Mouse (Mus musculus) lung, embryonic 16.5 days (tissue): ENCODE measurements around the gene Ssr4. TPM values are rescaled to one million over a fixed set of nuclear protein-coding genes. Genes with fewer than 3 reads are reported as not detected.
"Not testable (repeated sequence)": the region's sequence is repeated elsewhere in the genome, so short reads cannot be mapped to it uniquely, and the experiment has no call there.

Source experiments
- ATAC-seq: fragments of 200-750 bp; cut with Nextera tagmentation; 2 replicates; pipeline ENCODE4 v1.8.0; 2017; ENCODE audit warnings: low read depth, mild to moderate bottlenecking, moderate library complexity
- H3K27ac ChIP-seq: fragments of 300-500 bp; sonication (generic); 2 replicates; pipeline ENCODE4 v1.5.1; 2014; ENCODE audit warnings: mild to moderate bottlenecking, control low read depth, low read length
- H3K27me3 ChIP-seq: fragments of 300-500 bp; sonication (generic); 2 replicates; pipeline ENCODE4 v1.6.1; 2014; ENCODE audit warnings: low read depth, low read length, mixed read lengths; ENCODE audit not compliant: control insufficient read depth, insufficient read depth
- H3K36me3 ChIP-seq: fragments of 300-500 bp; sonication (generic); 2 replicates; pipeline ENCODE4 v1.6.1; 2014; ENCODE audit warnings: low read length; ENCODE audit not compliant: control insufficient read depth, insufficient read depth
- H3K4me1 ChIP-seq: fragments of 300-500 bp; sonication (generic); replicated peaks from 2 replicates; pipeline ENCODE4 v1.6.1; 2014; ENCODE audit warnings: low read length, mixed read lengths; ENCODE audit not compliant: control insufficient read depth, insufficient read depth
- H3K4me2 ChIP-seq: fragments of 300-500 bp; sonication (generic); 2 replicates; pipeline ENCODE4 v1.6.1; 2014; ENCODE audit warnings: low read depth, low read length, control low read depth
- H3K4me3 ChIP-seq: fragments of 300-500 bp; sonication (generic); 2 replicates; pipeline ENCODE4 v1.5.1; 2014; ENCODE audit warnings: mild to moderate bottlenecking, low read length, control low read depth
- H3K9ac ChIP-seq: fragments of 300-500 bp; sonication (generic); 2 replicates; pipeline ENCODE4 v1.6.1; 2014; ENCODE audit warnings: low read length, control low read depth
- H3K9me3 ChIP-seq: fragments of 300-500 bp; sonication (generic); 2 replicates; pipeline ENCODE4 v1.6.1; 2016; ENCODE audit warnings: low read length; ENCODE audit not compliant: control insufficient read depth
- WGBS: fragments of 180-500 bp; shearing (Covaris S2); extraction: QIAGEN DNeasy Blood & Tissue Kit; methylation state at CpG from one replicate; pipeline ENCODE4 v1.1.7; 2014; 5-methylcytosine and 5-hydroxymethylcytosine counted together
- polyA plus RNA-seq: library from polyadenylated mRNA; unstranded; fragments of >200 nt; fragmentation: Nextera tagmentation; extraction: Ambion mirVana; gene quantifications from 2 replicates; pipeline ENCODE4 v1.2.1, GENCODE M21; 2015

The Ssr4 gene
- 186 and 209 TPM in 2 replicates for polyA plus RNA-seq

DNA sequence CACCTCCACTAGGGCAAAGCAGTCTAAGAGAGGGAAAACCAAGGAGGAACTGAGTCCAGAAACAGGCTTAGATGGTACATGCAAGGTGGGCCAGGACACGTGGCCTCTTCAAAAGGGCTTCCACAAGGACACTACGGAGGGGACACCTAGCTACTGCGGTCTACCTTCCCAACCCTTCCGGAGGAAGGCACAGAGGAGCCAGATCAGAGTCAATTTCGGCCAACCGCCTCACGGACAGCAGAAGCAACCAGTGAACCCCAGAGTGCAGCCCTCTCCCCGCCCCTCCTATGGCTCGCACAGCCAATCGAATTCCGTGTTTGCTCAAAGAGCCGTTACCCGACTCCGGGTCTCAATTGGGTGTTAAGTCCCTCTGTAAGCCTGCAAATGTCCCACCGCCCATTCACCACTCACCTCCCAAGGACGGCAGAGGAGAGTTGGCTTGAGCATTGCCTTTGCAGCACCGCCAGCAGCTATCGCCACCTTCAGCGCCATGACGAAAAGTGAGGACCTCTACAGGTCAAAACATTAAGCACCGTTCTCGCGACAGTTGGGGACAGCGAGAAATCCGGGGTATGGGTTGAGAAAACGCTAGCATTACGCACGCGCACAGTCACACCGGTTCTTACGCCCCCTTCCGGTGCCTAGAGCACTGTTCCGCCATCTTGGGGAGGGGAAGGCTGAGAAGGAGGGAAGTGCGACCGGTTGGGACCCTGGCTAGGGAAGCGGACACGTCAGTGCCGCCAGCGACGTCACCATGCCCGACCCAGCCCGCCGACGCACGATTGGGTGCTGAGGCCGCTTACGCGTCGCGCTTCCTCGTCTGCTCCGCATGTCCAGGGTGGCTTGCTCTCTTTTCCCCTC, at the start of gene Ssr4, which contains the start of gene Idh3g:
Gene Ssr4 (plus strand): TSS at position 665 of the 861 bp plus-strand sequence.
Gene Idh3g (minus strand): TSS at position 534 of the 861 bp plus-strand sequence.
- H3K27ac ChIP-seq: peak within 1 kb of the TSS; percentile 93
- H3K4me3 ChIP-seq: peak within 1 kb of the TSS; percentile 69
- H3K36me3 ChIP-seq: peaks cover 5% of the 10 kb centered on the region
- H3K27me3 ChIP-seq: no peaks in the 10 kb centered on the region
- H3K9me3 ChIP-seq: no peaks in the 10 kb centered on the region
- peak; percentile 98 for ATAC-seq
- peaks cover 12% of the 10 kb centered on the region for H3K4me1 ChIP-seq
- 18% methylated on average over 44 of the region's 52 CpGs for WGBS
- H3K4me2 ChIP-seq: peak within 1 kb of the TSS; percentile 66
- peak within 1 kb of the TSS; percentile 80 for H3K9ac ChIP-seq

DNA sequence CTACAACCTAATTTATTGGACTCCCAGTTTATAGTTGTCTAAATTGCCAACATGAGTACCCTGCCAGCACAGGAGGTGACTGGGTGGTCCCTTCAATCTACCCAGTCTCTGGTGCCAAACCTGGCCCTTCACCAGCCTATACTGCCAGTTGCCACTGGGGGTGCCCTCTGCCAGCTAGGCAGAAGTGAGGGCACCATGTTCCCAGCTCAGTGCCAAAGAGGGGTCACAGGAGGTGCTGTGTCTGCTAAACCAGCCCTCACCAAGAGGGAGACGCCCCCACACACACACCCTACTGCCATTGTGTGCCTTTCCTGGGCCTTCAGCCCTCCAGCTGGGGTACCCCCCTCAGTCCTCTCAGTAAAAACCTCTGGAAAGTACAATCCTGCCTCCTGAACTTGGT, 48.7 kb upstream of the Ssr4 start:
- H3K27ac ChIP-seq: no peak overlapping the region
- H3K4me1 ChIP-seq: no peaks in the 10 kb centered on the region
- no peaks in the 10 kb centered on the region for H3K27me3 ChIP-seq
- H3K9me3 ChIP-seq: no peaks in the 10 kb centered on the region
- no peak overlapping the region for H3K4me2 ChIP-seq
- no peak for ATAC-seq
- WGBS: 50% methylated on average over 1 of the region's 1 CpGs
- H3K4me3 ChIP-seq: no peak overlapping the region
- no peaks in the 10 kb centered on the region for H3K36me3 ChIP-seq
- no peak overlapping the region for H3K9ac ChIP-seq

DNA sequence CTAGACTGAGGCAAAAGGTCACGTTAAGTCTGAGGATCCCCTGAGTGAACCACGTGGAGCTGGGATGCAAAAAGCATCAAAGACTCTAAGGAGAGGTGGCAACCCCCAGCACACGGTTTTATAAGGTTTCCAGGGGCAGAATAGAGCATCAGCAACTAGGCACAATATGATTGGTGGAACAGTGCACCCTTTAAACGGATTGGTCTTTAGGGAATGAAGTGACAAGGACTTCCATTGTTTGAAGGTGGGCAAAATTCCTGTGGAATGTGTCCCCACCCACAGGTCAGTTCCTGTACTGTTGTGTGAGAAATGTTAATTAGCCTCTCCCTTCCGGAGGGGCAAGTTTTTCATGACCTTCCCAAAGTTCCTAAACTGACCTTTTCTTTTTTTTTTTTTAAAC, 47.7 kb upstream of the Ssr4 start:
- Histone ChIP-seq H3K4me3 (no peak overlapping the region), H3K27me3 (no peaks in the 10 kb centered on the region), H3K9me3 (no peaks in the 10 kb centered on the region), H3K9ac (no peak overlapping the region), H3K27ac (no peak overlapping the region), H3K4me2 (no peak overlapping the region), H3K36me3 (no peaks in the 10 kb centered on the region), H3K4me1 (no peaks in the 10 kb centered on the region)
- ATAC-seq: no peak
- WGBS: 65% methylated on average over 5 of the region's 5 CpGs

DNA sequence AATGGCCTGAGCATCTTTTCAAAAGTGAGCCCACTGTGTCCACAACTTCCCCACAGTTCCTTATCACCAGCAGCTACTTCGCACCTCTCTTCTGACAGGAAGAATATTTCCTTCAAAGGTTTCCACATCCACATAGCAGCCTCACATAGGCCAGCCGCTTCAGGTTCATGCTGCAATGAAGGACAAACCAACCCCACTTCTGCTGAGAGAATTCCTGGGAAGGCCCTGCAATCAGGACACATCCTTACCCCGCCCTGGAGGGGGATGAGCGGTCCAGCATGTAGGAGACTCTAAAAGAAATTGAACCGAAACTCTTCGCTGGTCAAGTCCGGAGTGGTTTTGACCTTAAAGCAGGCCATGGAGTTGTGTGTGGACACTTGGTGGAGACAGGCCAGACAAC, 47.0 kb upstream of the Ssr4 start:
- WGBS: 87% methylated on average over 7 of the region's 7 CpGs
- H3K27me3 ChIP-seq, H3K4me3 ChIP-seq, H3K4me2 ChIP-seq, H3K27ac ChIP-seq, H3K4me1 ChIP-seq, ATAC-seq, H3K9me3 ChIP-seq, H3K36me3 ChIP-seq, H3K9ac ChIP-seq: not testable (repeated sequence)

DNA sequence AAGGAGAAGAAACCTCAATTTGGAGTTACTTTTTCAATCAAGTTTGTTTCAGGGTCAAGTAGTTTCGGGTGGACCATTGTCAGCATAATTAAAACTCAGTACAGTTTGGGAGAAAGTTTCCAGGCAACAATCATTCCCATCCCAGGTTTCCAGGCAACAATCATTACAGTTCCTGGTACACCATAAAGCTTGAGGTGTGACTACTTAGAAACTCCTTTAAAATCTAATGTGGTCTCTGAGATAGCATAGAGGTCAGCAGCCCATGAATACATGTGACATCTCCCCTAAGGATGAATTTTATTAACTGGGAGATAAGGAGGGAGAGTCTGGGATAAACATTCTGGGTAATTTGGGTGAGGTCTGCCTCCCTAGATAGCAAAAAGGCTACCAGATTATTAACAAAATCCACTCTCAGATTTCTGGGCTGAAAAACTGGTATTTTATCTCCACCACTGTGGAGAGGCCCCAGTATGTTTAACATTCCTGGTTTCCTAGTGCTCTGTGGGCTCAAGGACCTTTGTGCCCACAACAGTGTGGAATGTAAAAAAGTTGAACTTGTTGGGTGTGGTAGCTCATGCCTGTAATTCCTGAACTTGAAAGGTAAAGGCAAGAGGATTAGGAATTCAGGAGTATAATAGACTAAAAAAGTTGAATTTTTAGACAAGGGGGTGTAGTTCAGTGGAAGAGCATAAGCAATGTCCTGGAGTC, 41.9 kb upstream of the Ssr4 start:
- no peaks in the 10 kb centered on the region for H3K36me3 ChIP-seq
- H3K27ac ChIP-seq: peak overlapping the region; percentile 87
- ATAC-seq: peak; percentile 90

DNA sequence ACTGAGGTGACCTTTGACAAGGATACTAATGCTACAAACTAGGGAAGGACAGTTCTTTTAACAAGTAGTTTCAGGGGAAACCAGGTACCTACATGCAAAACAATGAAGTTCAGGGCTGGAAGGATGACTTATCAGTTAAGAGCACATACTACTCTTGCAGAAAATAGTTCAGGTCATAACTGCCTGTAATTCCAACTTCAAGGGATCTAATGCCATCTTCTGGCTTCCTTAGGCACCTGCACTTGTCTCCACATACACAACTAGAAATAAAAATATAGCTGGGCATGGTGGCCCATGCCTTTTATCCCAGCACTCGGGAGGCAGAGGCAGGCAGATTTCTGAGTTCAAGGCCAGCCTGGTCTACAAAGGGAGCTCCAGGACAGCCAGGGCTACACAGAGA, 37.9 kb upstream of the Ssr4 start:
- H3K9ac ChIP-seq: no peak overlapping the region
- H3K27me3 ChIP-seq: no peaks in the 10 kb centered on the region
- H3K4me1 ChIP-seq: no peaks in the 10 kb centered on the region
- 69% methylated on average over 1 of the region's 1 CpGs for WGBS
- no peaks in the 10 kb centered on the region for H3K36me3 ChIP-seq
- no peaks in the 10 kb centered on the region for H3K9me3 ChIP-seq
- no peak overlapping the region for H3K4me3 ChIP-seq
- H3K27ac ChIP-seq: no peak overlapping the region
- no peak overlapping the region for H3K4me2 ChIP-seq
- ATAC-seq: no peak

More for the DNA sequence above, 41.9 kb upstream of the Ssr4 start:
- Histone ChIP-seq H3K4me2 (no peak overlapping the region), H3K9me3 (no peaks in the 10 kb centered on the region), H3K27me3 (no peaks in the 10 kb centered on the region), H3K4me1 (no peaks in the 10 kb centered on the region), H3K4me3 (no peak overlapping the region), H3K9ac (no peak overlapping the region)
- WGBS: 48% methylated on average over 1 of the region's 1 CpGs

DNA sequence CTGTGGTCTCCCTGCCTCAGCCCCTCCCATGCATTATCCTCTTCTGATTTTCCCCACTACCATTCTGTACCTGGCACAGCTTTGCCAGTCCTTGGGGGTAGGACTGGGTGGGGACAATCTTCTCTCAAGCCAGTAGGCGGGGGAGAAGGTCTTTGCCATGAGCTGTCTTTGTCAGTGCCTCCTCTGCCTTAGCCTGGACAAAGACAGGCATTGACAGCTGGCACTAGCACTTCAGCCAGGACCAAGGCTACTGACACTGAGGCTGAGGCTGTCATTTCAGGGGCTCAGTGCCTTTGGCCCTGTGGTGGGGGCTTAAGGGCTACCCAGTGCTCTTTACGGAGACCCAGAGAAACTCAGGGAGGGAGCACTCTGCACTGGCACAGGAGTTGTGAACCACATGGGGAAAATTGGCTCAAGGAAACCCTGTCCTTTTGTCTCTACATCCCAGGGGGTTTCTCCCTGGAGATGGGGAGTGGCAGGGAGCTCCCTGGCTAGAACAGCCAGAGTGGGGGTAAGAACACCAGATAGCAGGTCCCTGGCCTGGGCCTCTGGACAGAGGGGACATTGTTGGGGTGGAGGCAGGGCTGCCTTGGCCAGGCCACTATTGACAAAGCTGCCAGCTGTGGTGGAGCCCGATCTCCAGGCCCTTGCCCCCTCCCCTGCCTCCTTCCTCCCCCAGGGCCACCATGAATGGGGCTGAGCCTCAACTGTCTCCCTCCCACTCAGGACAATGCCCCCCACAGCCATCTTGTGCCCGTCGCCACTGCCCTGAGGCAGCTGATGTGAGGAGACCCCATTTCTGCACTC, 30.3 kb upstream of the Ssr4 start, which contains the start of gene Plxnb3:
Gene Plxnb3 (plus strand): TSS at position 757 of the 807 bp plus-strand sequence.
- Histone ChIP-seq H3K9me3 (no peaks in the 10 kb centered on the region), H3K27me3 (no peaks in the 10 kb centered on the region), H3K27ac (no peak within 1 kb of the TSS), H3K4me3 (no peak within 1 kb of the TSS), H3K36me3 (no peaks in the 10 kb centered on the region), H3K4me2 (no peak within 1 kb of the TSS), H3K9ac (no peak within 1 kb of the TSS), H3K4me1 (no peaks in the 10 kb centered on the region)
- ATAC-seq: no peak
- 64% methylated on average over 5 of the region's 5 CpGs for WGBS

DNA sequence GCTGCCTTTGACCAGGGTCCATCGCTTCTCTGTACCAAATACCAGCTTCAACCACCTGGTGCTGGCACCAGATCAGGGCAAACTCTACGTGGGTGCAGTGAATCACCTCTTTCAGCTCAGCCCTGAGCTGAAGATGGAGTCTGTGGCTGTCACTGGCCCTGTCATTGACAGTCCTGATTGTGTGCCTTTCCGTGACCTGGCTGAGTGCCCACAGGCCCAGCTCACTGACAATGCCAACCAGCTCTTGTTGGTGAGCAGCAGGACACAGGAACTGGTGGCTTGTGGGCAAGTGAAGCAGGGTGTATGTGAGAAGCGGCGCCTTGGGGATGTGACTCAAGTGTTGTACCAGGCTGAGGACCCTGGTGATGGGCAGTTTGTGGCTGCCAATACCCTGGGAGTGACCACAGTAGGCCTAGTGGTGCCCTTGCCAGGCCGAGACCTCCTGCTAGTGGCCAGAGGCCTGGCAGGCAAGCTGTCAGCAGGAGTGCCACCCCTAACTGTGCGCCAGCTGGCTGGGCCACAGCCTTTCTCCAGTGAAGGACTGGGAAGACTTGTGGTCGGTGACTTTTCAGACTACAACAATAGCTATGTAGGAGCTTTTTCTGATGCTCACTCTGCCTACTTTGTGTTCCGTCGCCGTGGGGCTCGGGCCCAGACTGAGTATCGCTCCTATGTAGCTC, 28.1 kb upstream of the Ssr4 start:
- Histone ChIP-seq H3K27me3 (no peaks in the 10 kb centered on the region), H3K4me1 (no peaks in the 10 kb centered on the region), H3K9me3 (no peaks in the 10 kb centered on the region), H3K4me2 (no peak overlapping the region), H3K27ac (no peak overlapping the region), H3K9ac (no peak overlapping the region), H3K4me3 (no peak overlapping the region), H3K36me3 (no peaks in the 10 kb centered on the region)
- 80% methylated on average over 13 of the region's 13 CpGs for WGBS
- no peak for ATAC-seq
